Mouse (Mus musculus) liver, adult 2 months (tissue): ENCODE measurements around the gene Prss32.

Experiments
- CTCF ChIP-seq: fragments of 200-500 bp; IDR thresholded peaks from 2 replicates; pipeline ENCODE4 v1.5.1; 2011; ENCODE audit warnings: low read depth, low read length, control low read depth
- POLR2A ChIP-seq: fragments of 200-500 bp; IDR thresholded peaks from 2 replicates; pipeline ENCODE4 v1.6.1; 2011; ENCODE audit warnings: low read length, control low read depth; ENCODE audit not compliant: insufficient read depth; ENCODE audit errors: extremely low read depth

DNA sequence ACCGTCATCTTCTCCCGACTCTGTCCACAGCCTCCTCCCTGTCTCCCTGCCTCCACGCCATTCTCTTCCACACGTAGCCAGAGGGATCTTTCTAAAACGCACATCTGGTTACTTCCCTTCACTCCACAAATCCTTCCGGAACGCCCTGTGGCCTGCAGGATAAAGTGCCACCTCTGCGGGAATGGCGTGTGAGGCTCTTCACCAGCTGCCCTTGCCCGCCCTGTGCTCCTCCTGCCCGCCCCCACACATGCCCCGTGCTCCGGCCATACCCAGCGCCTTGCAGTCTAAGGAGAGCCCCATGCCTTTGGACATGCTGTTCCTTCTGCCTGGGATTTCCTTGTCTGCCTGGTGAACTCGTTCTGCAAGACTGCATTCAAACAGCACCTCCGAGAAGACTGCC is 20.6 kb upstream of the Prss32 start:
- TF ChIP-seq CTCF (no peak), POLR2A (no peak)
